In the genomic region with DNA sequence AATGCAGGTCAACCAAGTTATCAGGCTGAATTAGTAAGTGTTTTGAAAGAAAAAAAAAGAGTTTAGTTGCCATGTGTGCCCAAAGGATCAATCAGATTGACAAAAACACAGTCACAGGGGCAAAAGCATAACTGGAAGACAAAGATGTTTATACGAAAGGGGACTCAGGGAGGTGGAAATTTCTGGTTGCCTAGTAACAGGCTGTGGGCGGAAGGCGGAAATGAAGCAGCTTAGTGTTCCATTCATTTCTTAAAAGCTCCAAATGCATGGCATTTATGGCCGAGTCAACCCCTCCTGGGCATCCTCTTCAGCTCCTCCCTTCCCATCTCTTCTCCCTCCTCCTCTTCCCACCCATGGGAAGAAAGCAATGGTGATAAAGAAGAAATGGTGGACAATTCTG, we compare ENCODE assay signal across 11 mouse cellular contexts. TPM values are rescaled to one million over a fixed set of nuclear protein-coding genes. Genes with fewer than 3 reads are reported as not detected.
DNase-seq lines count a peak whose midpoint lies in the region; ATAC-seq and TF ChIP-seq lines count a peak whose summit lies in the region.
"Had no signal": no experiment of that assay in that cellular context is flagged by ENCODE, and none has a peak within 500 bp of the region (broad histone marks: within the 10 kb centered on the region; RNA-seq: fewer than 3 reads in every experiment).

No protein-coding gene starts in this region.

- no peak overlapping the region for H3K9ac ChIP-seq in hindbrain, embryonic 11.5 days (ENCODE audit: low read depth, low read length)
- no peak overlapping the region for H3K9ac ChIP-seq in midbrain, embryonic 14.5 days (replicated peaks; ENCODE audit: low read length)
- H3K9ac ChIP-seq: lung, embryonic 15.5 days had no signal

- no peak for TF ChIP-seq POLR2A in cerebellum, adult 2 months (IDR thresholded peaks at IDR 0.05; ENCODE audit: borderline replicate concordance, insufficient read depth, low read length)

- TF ChIP-seq CTCF in cerebellum, adult 2 months (IDR thresholded peaks at IDR 0.05; ENCODE audit: borderline replicate concordance, insufficient read depth, low read depth, low read length), result no peak

- peak; percentile 73; the same call in 1 of the 2 replicates for ATAC-seq in hindbrain, embryonic 11.5 days (ENCODE audit: low FRiP score)
- peak; percentile 51; the same call in 1 of the 2 replicates for ATAC-seq in midbrain, embryonic 14.5 days (ENCODE audit: low FRiP score, low TSS enrichment)

- no peaks in the 10 kb centered on the region for H3K9me3 ChIP-seq in hindbrain, embryonic 11.5 days (ENCODE audit: control insufficient read depth, low read length)
- no peaks in the 10 kb centered on the region for H3K9me3 ChIP-seq in midbrain, embryonic 14.5 days (ENCODE audit: control insufficient read depth, low read length)
- H3K9me3 ChIP-seq: lung, embryonic 15.5 days had no signal

- H3K4me1 ChIP-seq in hindbrain, embryonic 11.5 days (replicated peaks; ENCODE audit: control insufficient read depth, insufficient read depth, low read length), result peaks cover 2% of the 10 kb centered on the region; the same call in 1 of the 2 replicates
- peaks cover 22% of the 10 kb centered on the region for H3K4me1 ChIP-seq in midbrain, embryonic 14.5 days (ENCODE audit: control insufficient read depth, insufficient read depth, low read length)
- peaks cover 20% of the 10 kb centered on the region for H3K4me1 ChIP-seq in cerebellum, adult 2 months (ENCODE audit: control insufficient read depth, insufficient read depth, low read length)
- H3K4me1 ChIP-seq: lung, embryonic 15.5 days had no signal

- no peak overlapping the region for H3K4me2 ChIP-seq in hindbrain, embryonic 11.5 days (replicated peaks; ENCODE audit: low read depth, low read length)
- H3K4me2 ChIP-seq in midbrain, embryonic 14.5 days (ENCODE audit: low read length), result peak overlapping the region; percentile 24
- H3K4me2 ChIP-seq: lung, embryonic 15.5 days had no signal

- H3K27ac ChIP-seq in hindbrain, embryonic 11.5 days (ENCODE audit: low read depth, low read length), result no peak overlapping the region
- H3K27ac ChIP-seq in midbrain, embryonic 14.5 days (replicated peaks; ENCODE audit: low read depth, low read length), result peak overlapping the region; percentile 73
- no peak overlapping the region for H3K27ac ChIP-seq in cerebellum, adult 2 months (ENCODE audit: insufficient read depth, low read length)
- H3K27ac ChIP-seq: lung, embryonic 15.5 days had no signal

- H3K27me3 ChIP-seq in hindbrain, embryonic 11.5 days (ENCODE audit: control insufficient read depth, insufficient read depth, low read length), result no peaks in the 10 kb centered on the region
- H3K27me3 ChIP-seq in midbrain, embryonic 14.5 days (ENCODE audit: control insufficient read depth, insufficient read depth, low read length), result no peaks in the 10 kb centered on the region
- no peaks in the 10 kb centered on the region for H3K27me3 ChIP-seq in cerebellum, adult 2 months (ENCODE audit: control insufficient read depth, insufficient read depth, low read length)
- H3K27me3 ChIP-seq: lung, embryonic 15.5 days had no signal

- H3K4me3 ChIP-seq in hindbrain, embryonic 11.5 days (ENCODE audit: low read depth, low read length), result no peak overlapping the region
- H3K4me3 ChIP-seq in midbrain, embryonic 14.5 days (replicated peaks; ENCODE audit: low read depth, low read length), result no peak overlapping the region
- no peak overlapping the region for H3K4me3 ChIP-seq in cerebellum, adult 2 months (replicated peaks; ENCODE audit: insufficient read depth, low read depth, low read length)
- H3K4me3 ChIP-seq: erythroblast, embryonic 14.5 days; lung, embryonic 15.5 days had no signal

- H3K36me3 ChIP-seq in hindbrain, embryonic 11.5 days (ENCODE audit: control insufficient read depth, insufficient read depth, low read length), result no peaks in the 10 kb centered on the region
- no peaks in the 10 kb centered on the region for H3K36me3 ChIP-seq in midbrain, embryonic 14.5 days (ENCODE audit: control insufficient read depth, insufficient read depth, low read length)
- H3K36me3 ChIP-seq: lung, embryonic 15.5 days had no signal

- DNase-seq in CD4-positive, CD25-positive, alpha-beta regulatory T cell, adult 2 months (ENCODE audit: low read depth, low spot score), result peak; percentile 83
- peak; percentile 87 for DNase-seq in brain, adult 2 months (ENCODE audit: low read depth, low spot score)
- peak; percentile 53 for DNase-seq in hindbrain, embryonic 11.5 days (ENCODE audit: low spot score)
- peak; percentile 80 for DNase-seq in midbrain, embryonic 14.5 days
- DNase-seq in cerebellum, postnatal 14 days, result no peak
- DNase-seq in cerebellum, adult 2 months, result no peak
- no peak for DNase-seq in thymus, postnatal 0 days (ENCODE audit: low spot score)
- DNase-seq in adrenal gland, adult (ENCODE audit: inconsistent age in 2 of 2, low spot score in 1 of 2), result no peak

- 24% methylated on average over 4 of the region's 4 CpGs for WGBS in hindbrain, embryonic 11.5 days
- 0% methylated on average over 4 of the region's 4 CpGs for WGBS in midbrain, embryonic 14.5 days
- 61% methylated on average over 4 of the region's 4 CpGs for WGBS in cerebellum, adult 2 months

RNA-seq across cellular contexts. Expression of gene Tmprss7, which starts 3.3 kb away (rescaled TPM):
- 0.43 and 0.99 TPM in 2 replicates for polyA plus RNA-seq in hindbrain, embryonic 11.5 days (2014; fragmentation: Nextera tagmentation; extraction: Ambion mirVana)
- polyA plus RNA-seq in midbrain, embryonic 14.5 days (2014; fragmentation: Nextera tagmentation; extraction: Ambion mirVana), result 0.29 and 0.32 TPM in 2 replicates
- polyA plus RNA-seq in cerebellum, adult 2 months (2012; rRNA removed), result 2.5 and 2.8 TPM in 2 replicates
- 0.10 and 0.17 TPM in 2 replicates for polyA plus RNA-seq in thymus, postnatal 0 days (2015; fragmentation: Nextera tagmentation; extraction: Ambion mirVana)
- polyA plus RNA-seq: erythroblast, embryonic 14.5 days; stomach, embryonic 14.5 days had no signal

RNA-seq across cellular contexts. Expression of gene Tagln3, which starts 34.2 kb away (rescaled TPM):
- 410 and 447 TPM in 2 replicates for polyA plus RNA-seq in hindbrain, embryonic 11.5 days (2014; fragmentation: Nextera tagmentation; extraction: Ambion mirVana)
- polyA plus RNA-seq in midbrain, embryonic 14.5 days (2014; fragmentation: Nextera tagmentation; extraction: Ambion mirVana), result 444 and 478 TPM in 2 replicates
- 808 and 848 TPM in 2 replicates for polyA plus RNA-seq in cerebellum, adult 2 months (2012; rRNA removed)
- 0.33 and 0.46 TPM in 2 replicates for polyA plus RNA-seq in thymus, postnatal 0 days (2015; fragmentation: Nextera tagmentation; extraction: Ambion mirVana)

RNA-seq across cellular contexts. Expression of gene BC016579, which starts 36.3 kb away (rescaled TPM):
- 0.15 and 0.28 TPM in 2 replicates for polyA plus RNA-seq in hindbrain, embryonic 11.5 days (2014; fragmentation: Nextera tagmentation; extraction: Ambion mirVana)
- polyA plus RNA-seq in midbrain, embryonic 14.5 days (2014; fragmentation: Nextera tagmentation; extraction: Ambion mirVana), result 0.09 TPM in 1 of 2 replicates, not detected in the other
- polyA plus RNA-seq in cerebellum, adult 2 months (2012; rRNA removed), result 0.36 and 0.47 TPM in 2 replicates
- polyA plus RNA-seq in thymus, postnatal 0 days (2015; fragmentation: Nextera tagmentation; extraction: Ambion mirVana), result 0.28 and 0.34 TPM in 2 replicates
- polyA plus RNA-seq: erythroblast, embryonic 14.5 days had no signal

RNA-seq across cellular contexts. Expression of gene Abhd10, which starts 52.6 kb away (rescaled TPM):
- polyA plus RNA-seq in hindbrain, embryonic 11.5 days (2014; fragmentation: Nextera tagmentation; extraction: Ambion mirVana), result 44.5 and 46.2 TPM in 2 replicates
- 43.8 and 44.6 TPM in 2 replicates for polyA plus RNA-seq in midbrain, embryonic 14.5 days (2014; fragmentation: Nextera tagmentation; extraction: Ambion mirVana)
- polyA plus RNA-seq in cerebellum, adult 2 months (2012; rRNA removed), result 37.3 and 41.0 TPM in 2 replicates
- polyA plus RNA-seq in thymus, postnatal 0 days (2015; fragmentation: Nextera tagmentation; extraction: Ambion mirVana), result 34.3 and 39.5 TPM in 2 replicates

Comparison
In these comparisons a context has a peak if more than half of its experiments do, and no peak if none do; other contexts are left out.
1. DNase-seq: peak in CD4-positive, CD25-positive, alpha-beta regulatory T cell, adult 2 months (single experiment), brain, adult 2 months (single experiment), hindbrain, embryonic 11.5 days (single experiment) and midbrain, embryonic 14.5 days (single experiment); none in cerebellum, postnatal 14 days (0 of 2), cerebellum, adult 2 months (0 of 2), thymus, postnatal 0 days (single experiment) and adrenal gland, adult (0 of 2).
2. RNA of gene Tagln3, which starts 34.2 kb away (polyA plus RNA-seq): 808 to 848 TPM in cerebellum, adult 2 months, 444 to 478 TPM in midbrain, embryonic 14.5 days and 410 to 447 TPM in hindbrain, embryonic 11.5 days; 0.33 to 0.46 TPM in thymus, postnatal 0 days; every median in the first group is over 100 times any median in the second.